Mouse (Mus musculus) hindbrain, embryonic 16.5 days (tissue): ENCODE measurements around the gene Smad5. TPM values are rescaled to one million over a fixed set of nuclear protein-coding genes. Genes with fewer than 3 reads are reported as not detected.

Experiments
- ATAC-seq: fragments of 200-750 bp; cut with Nextera tagmentation; 2 replicates; pipeline ENCODE4 v1.8.0; 2017; ENCODE audit warnings: moderate TSS enrichment, moderate library complexity
- H3K27ac ChIP-seq: fragments of 300-500 bp; sonication (generic); 2 replicates; pipeline ENCODE4 v1.5.1; 2014; ENCODE audit warnings: low read depth, mild to moderate bottlenecking, control low read depth, low read length, moderate library complexity
- H3K27me3 ChIP-seq: fragments of 300-500 bp; sonication (generic); replicated peaks from 2 replicates; pipeline ENCODE4 v1.6.1; 2014; ENCODE audit warnings: low read length; ENCODE audit not compliant: control insufficient read depth, insufficient read depth
- H3K36me3 ChIP-seq: fragments of 300-500 bp; sonication (generic); 2 replicates; pipeline ENCODE4 v1.6.1; 2014; ENCODE audit warnings: mild to moderate bottlenecking, low read length, moderate library complexity, mixed read lengths; ENCODE audit not compliant: control insufficient read depth, insufficient read depth
- H3K4me1 ChIP-seq: fragments of 300-500 bp; sonication (generic); 2 replicates; pipeline ENCODE4 v1.6.1; 2014; ENCODE audit warnings: low read depth, low read length; ENCODE audit not compliant: control insufficient read depth, insufficient read depth
- H3K4me2 ChIP-seq: fragments of 300-500 bp; sonication (generic); 2 replicates; pipeline ENCODE4 v1.6.1; 2014; ENCODE audit warnings: mild to moderate bottlenecking, low read length, control low read depth, moderate library complexity
- H3K4me3 ChIP-seq: fragments of 300-500 bp; sonication (generic); 2 replicates; pipeline ENCODE4 v1.5.1; 2014; ENCODE audit warnings: mild to moderate bottlenecking, low read length, control low read depth, moderate library complexity
- H3K9ac ChIP-seq: fragments of 300-500 bp; sonication (generic); 2 replicates; pipeline ENCODE4 v1.6.1; 2014; ENCODE audit warnings: low read depth, mild to moderate bottlenecking, control low read depth, low read length, moderate library complexity
- H3K9me3 ChIP-seq: fragments of 300-500 bp; sonication (generic); 2 replicates; pipeline ENCODE4 v1.6.1; 2014; ENCODE audit warnings: mild to moderate bottlenecking, low read length, moderate library complexity; ENCODE audit not compliant: control insufficient read depth
- WGBS: fragments of 180-500 bp; shearing (Covaris S2); extraction: QIAGEN DNeasy Blood & Tissue Kit; methylation state at CpG from one replicate; pipeline ENCODE4 v1.1.7; 2014; 5-methylcytosine and 5-hydroxymethylcytosine counted together
- polyA plus RNA-seq: library from polyadenylated mRNA; unstranded; fragments of >200 nt; fragmentation: Nextera tagmentation; extraction: Ambion mirVana; gene quantifications from 2 replicates; pipeline ENCODE4 v1.2.1, GENCODE M21; 2015

The Smad5 gene
- polyA plus RNA-seq, 1 experiment from 2014 or later: 17.2 TPM

DNA sequence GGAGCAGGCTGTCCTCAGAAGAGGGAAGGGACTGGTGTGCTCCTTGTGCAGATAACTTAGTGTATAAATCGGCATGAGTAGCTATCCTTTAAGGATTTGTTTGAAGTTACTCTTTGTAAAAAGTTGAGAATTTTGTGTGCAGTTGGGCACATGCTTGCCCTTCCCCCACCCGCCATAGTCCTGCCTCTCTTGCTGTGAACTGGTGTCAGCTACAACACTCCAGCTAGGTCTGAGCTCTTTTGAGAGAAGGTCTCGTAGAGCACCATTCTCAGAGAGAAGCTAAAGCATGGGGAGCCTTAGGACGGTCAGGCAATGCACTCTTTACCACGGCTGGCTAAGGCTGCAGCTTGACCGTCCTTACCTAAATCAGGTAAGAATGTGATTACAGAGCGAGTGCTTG is 38.9 kb downstream of the Smad5 start:
- H3K4me1 ChIP-seq: no peaks in the 10 kb centered on the region
- no peak overlapping the region for H3K27ac ChIP-seq
- ATAC-seq: no peak
- H3K27me3 ChIP-seq: no peaks in the 10 kb centered on the region
- H3K36me3 ChIP-seq: peaks cover 10% of the 10 kb centered on the region
- no peak overlapping the region for H3K4me3 ChIP-seq
- H3K9me3 ChIP-seq: no peaks in the 10 kb centered on the region
- H3K4me2 ChIP-seq: no peak overlapping the region
- no peak overlapping the region for H3K9ac ChIP-seq
- 85% methylated on average over 7 of the region's 7 CpGs for WGBS

GRCm38 (mm10) chr13:56742325-56742901 is 39.6 kb downstream of the Smad5 start:
- Histone ChIP-seq H3K27me3 (no peaks in the 10 kb centered on the region), H3K4me2 (no peak overlapping the region), H3K4me3 (no peak overlapping the region), H3K4me1 (no peaks in the 10 kb centered on the region), H3K36me3 (peaks cover 8% of the 10 kb centered on the region), H3K9me3 (no peaks in the 10 kb centered on the region), H3K27ac (no peak overlapping the region), H3K9ac (no peak overlapping the region)
- no peak for ATAC-seq
- 54% methylated on average over 6 of the region's 6 CpGs for WGBS

- WGBS: 80% methylated on average over 10 of the region's 10 CpGs
- H3K4me1 ChIP-seq: no peaks in the 10 kb centered on the region
- H3K9ac ChIP-seq: no peak overlapping the region
- ATAC-seq: no peak
- H3K4me3 ChIP-seq: no peak overlapping the region
- no peaks in the 10 kb centered on the region for H3K9me3 ChIP-seq
- no peaks in the 10 kb centered on the region; the same call in 1 of the 2 replicates for H3K36me3 ChIP-seq
- H3K27ac ChIP-seq: no peak overlapping the region
- H3K27me3 ChIP-seq: peaks cover 9% of the 10 kb centered on the region
- no peak overlapping the region for H3K4me2 ChIP-seq
Measured at GRCm38 (mm10) chr13:56746739-56747532, 44.1 kb downstream of the Smad5 start.

DNA sequence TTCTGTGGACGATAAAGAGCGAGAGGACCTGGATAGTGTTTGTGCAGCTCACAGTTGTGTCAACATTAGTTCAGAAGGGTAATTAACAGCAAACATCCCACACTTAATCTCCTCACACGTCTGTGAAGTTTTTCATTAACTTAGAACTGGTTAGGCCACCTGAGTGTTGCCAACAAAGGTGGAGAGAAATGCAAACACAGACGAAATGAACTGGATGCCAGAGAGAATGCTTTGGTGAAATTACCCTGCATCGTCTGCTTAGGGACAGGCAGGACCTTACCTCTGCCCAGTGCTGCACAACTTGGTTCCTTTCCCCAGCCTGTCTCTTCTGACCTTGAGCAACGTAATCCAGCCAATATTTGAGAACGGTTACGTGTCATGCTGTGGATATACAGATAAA is 44.7 kb downstream of the Smad5 start:
- Histone ChIP-seq H3K4me2 (no peak overlapping the region), H3K36me3 (no peaks in the 10 kb centered on the region), H3K9me3 (no peaks in the 10 kb centered on the region), H3K4me1 (no peaks in the 10 kb centered on the region), H3K4me3 (no peak overlapping the region), H3K27ac (no peak overlapping the region), H3K9ac (no peak overlapping the region), H3K27me3 (peaks cover 9% of the 10 kb centered on the region)
- WGBS: 77% methylated on average over 8 of the region's 8 CpGs
- ATAC-seq: no peak

DNA sequence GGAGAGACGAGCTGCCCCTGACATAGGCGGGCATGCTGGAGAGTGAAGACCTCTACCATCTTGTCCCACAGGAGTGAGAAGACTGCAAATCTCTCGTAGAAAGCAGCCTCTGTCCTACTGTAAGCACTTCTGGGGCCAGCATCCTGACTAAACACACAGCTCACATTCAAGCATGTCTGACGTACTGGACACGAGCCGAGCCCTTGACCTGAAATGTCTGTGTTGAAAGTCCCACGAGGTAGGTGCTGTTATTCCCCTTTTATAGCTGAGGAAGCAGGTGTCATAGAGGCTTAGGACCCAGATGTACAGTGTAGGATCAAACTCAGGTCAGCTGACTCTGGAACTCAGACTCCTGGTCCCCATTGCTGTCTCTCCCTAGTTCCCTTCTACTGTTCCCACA is 46.6 kb downstream of the Smad5 start:
- H3K9ac ChIP-seq: no peak overlapping the region
- no peak overlapping the region for H3K27ac ChIP-seq
- peaks cover 17% of the 10 kb centered on the region for H3K27me3 ChIP-seq
- ATAC-seq: no peak
- H3K4me3 ChIP-seq: no peak overlapping the region
- H3K4me1 ChIP-seq: peaks cover 9% of the 10 kb centered on the region
- H3K9me3 ChIP-seq: no peaks in the 10 kb centered on the region
- 90% methylated on average over 7 of the region's 7 CpGs for WGBS
- no peak overlapping the region for H3K4me2 ChIP-seq
- no peaks in the 10 kb centered on the region for H3K36me3 ChIP-seq

DNA sequence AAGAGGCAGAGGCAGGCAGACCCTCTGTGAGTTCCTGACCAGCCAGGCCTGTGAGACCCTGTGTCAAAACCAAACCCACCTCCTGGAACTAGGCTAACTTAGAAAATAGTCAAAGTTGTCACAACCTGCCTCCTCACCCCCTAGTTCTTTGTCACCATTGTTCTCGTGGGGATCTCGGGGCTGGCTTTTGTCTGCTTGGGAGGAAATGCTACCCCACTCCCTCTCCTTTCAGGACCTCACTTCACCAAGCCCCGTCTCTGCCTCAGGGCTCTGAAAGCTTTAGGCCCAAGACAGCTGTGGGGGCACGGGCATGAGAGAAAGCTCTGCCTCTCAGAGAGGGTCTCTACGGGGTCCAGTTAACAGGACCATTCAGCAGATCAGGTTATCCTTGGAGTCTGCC is 49.0 kb downstream of the Smad5 start:
- no peak overlapping the region for H3K4me3 ChIP-seq

GRCm38 (mm10) chr13:56752474-56753191 is 49.8 kb downstream of the Smad5 start:
- Histone ChIP-seq H3K36me3 (no peaks in the 10 kb centered on the region), H3K4me2 (peak overlapping the region; percentile 89), H3K4me3 (peak overlapping the region; percentile 57), H3K27ac (no peak overlapping the region), H3K4me1 (peaks cover 9% of the 10 kb centered on the region), H3K9me3 (no peaks in the 10 kb centered on the region), H3K9ac (peak overlapping the region; percentile 66), H3K27me3 (peaks cover 27% of the 10 kb centered on the region)
- ATAC-seq: no peak
- WGBS: 1% methylated on average over 34 of the region's 41 CpGs

More for the DNA sequence above, 49.0 kb downstream of the Smad5 start:
- WGBS: 21% methylated on average over 5 of the region's 5 CpGs
- Histone ChIP-seq H3K9ac (no peak overlapping the region), H3K4me2 (peak overlapping the region; percentile 89), H3K27me3 (peaks cover 27% of the 10 kb centered on the region), H3K4me1 (peaks cover 9% of the 10 kb centered on the region), H3K27ac (no peak overlapping the region), H3K9me3 (no peaks in the 10 kb centered on the region), H3K36me3 (no peaks in the 10 kb centered on the region)
- no peak for ATAC-seq

- 1% methylated on average over 60 of the region's 71 CpGs for WGBS
- ATAC-seq: peak; percentile 61
- peaks cover 27% of the 10 kb centered on the region for H3K27me3 ChIP-seq
- peak within 1 kb of the TSS; percentile 66 for H3K9ac ChIP-seq
- H3K4me1 ChIP-seq: peaks cover 9% of the 10 kb centered on the region
- no peaks in the 10 kb centered on the region for H3K36me3 ChIP-seq
- no peak within 1 kb of the TSS for H3K27ac ChIP-seq
- H3K9me3 ChIP-seq: no peaks in the 10 kb centered on the region
- peak within 1 kb of the TSS; percentile 89 for H3K4me2 ChIP-seq
- peak within 1 kb of the TSS; percentile 57 for H3K4me3 ChIP-seq
Measured at GRCm38 (mm10) chr13:56753192-56753951, 50.6 kb downstream of the Smad5 start, which contains the start of gene Gm45623. TSS of gene Gm45623 (minus strand) at chr13:56753827.
